Mouse (Mus musculus) C2C12 (cell line): ENCODE measurements at regions not wholly inside any gene's neighbourhood (a gene's known extent, or its start where the extent isn't known, plus 50 kb on each side); places are given as distances from the start of the nearest gene placed in this dataset.

Experiments
- CTCF ChIP-seq: IDR thresholded peaks from one replicate; pipeline ENCODE4 v1.5.1; 2011; ENCODE audit not compliant: control insufficient read depth, insufficient read depth, insufficient read length
- FOSL1 ChIP-seq: IDR thresholded peaks from one replicate; pipeline ENCODE4 v1.8.0; 2011; ENCODE audit warnings: mild to moderate bottlenecking, low read length; ENCODE audit not compliant: poor library complexity, insufficient read depth, severe bottlenecking
- MAX ChIP-seq: IDR thresholded peaks from one replicate; pipeline ENCODE4 v1.6.1; 2011; ENCODE audit warnings: mild to moderate bottlenecking, control low read depth
- USF1 ChIP-seq: IDR thresholded peaks from one replicate; pipeline ENCODE4 v1.6.1; 2011; ENCODE audit warnings: low read depth, mild to moderate bottlenecking, control low read depth, moderate library complexity

DNA sequence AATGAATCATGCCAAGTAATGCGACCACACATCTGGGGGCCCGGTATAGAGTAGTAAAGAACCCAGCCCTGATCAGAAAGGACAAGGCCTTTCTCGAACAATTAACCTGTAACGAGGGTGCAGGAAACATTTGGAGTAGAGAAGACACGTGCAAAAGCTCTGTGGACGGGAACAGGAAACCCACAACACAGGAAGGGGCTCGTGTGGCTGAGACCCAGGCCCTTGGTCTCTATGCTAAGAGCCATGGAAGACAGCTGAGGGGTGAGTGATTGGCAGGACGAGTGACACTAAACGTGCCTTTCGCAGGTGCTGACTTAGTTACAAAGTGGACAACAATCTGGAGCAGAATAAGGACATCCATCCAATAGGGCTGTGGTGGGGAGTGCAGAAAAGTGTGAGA lies 106.3 kb downstream of the Sp3 start:
- TF ChIP-seq MAX (no peak), CTCF (no peak), USF1 (no peak), FOSL1 (no peak)
